Mouse (Mus musculus) forebrain, embryonic 10.5 days (tissue): ENCODE measurements at regions not wholly inside any gene's neighbourhood (a gene's known extent, or its start where the extent isn't known, plus 50 kb on each side); places are given as distances from the start of the nearest gene placed in this dataset.
A peak's percentile ranks its signal among the peaks of the same experiment; 100 is the strongest.

Source experiments
- DNase-seq: peaks from one replicate; pipeline ENCODE4 v3.0.0-alpha.2; 2017; ENCODE audit warnings: low spot score; ENCODE audit errors: extremely low spot score
- H3K27ac ChIP-seq: fragments of 300-500 bp; sonication (generic); 2 replicates; pipeline ENCODE4 v1.5.1; 2016; ENCODE audit warnings: mild to moderate bottlenecking
- H3K27me3 ChIP-seq: fragments of 300-500 bp; sonication (generic); 2 replicates; pipeline ENCODE4 v1.6.1; 2016; ENCODE audit warnings: mild to moderate bottlenecking; ENCODE audit not compliant: poor library complexity, severe bottlenecking
- H3K36me3 ChIP-seq: fragments of 300-500 bp; sonication (generic); replicated peaks from 2 replicates; pipeline ENCODE4 v1.6.1; 2016; ENCODE audit warnings: mild to moderate bottlenecking, moderate library complexity
- H3K4me1 ChIP-seq: fragments of 300-500 bp; sonication (generic); 2 replicates; pipeline ENCODE4 v1.6.1; 2016
- H3K4me3 ChIP-seq: fragments of 300-500 bp; sonication (generic); 2 replicates; pipeline ENCODE4 v1.5.1; 2016; ENCODE audit warnings: mild to moderate bottlenecking, moderate library complexity
- H3K9me3 ChIP-seq: fragments of 300-500 bp; sonication (generic); 2 replicates; pipeline ENCODE4 v1.6.1; 2016; ENCODE audit warnings: mild to moderate bottlenecking, moderate library complexity
- WGBS: fragments of 180-500 bp; shearing (Covaris S2); methylation state at CpG from one replicate; pipeline ENCODE4 v1.1.7; 2016; 5-methylcytosine and 5-hydroxymethylcytosine counted together

GRCm38 (mm10) chr13:15802043-15802795 is 209.4 kb upstream of the Inhba start:
- Histone ChIP-seq H3K4me3 (no peak overlapping the region), H3K36me3 (no peaks in the 10 kb centered on the region), H3K27ac (no peak overlapping the region), H3K27me3 (no peaks in the 10 kb centered on the region), H3K9me3 (no peaks in the 10 kb centered on the region), H3K4me1 (peaks cover 7% of the 10 kb centered on the region)
- peak; percentile 23 for DNase-seq
- 64% methylated on average over 16 of the region's 16 CpGs for WGBS

GRCm38 (mm10) chr13:15803965-15804364 is 207.7 kb upstream of the Inhba start:
- H3K36me3 ChIP-seq = no peaks in the 10 kb centered on the region
- no peak for DNase-seq
- no peaks in the 10 kb centered on the region for H3K27me3 ChIP-seq
- no peak overlapping the region for H3K4me3 ChIP-seq
- H3K9me3 ChIP-seq = no peaks in the 10 kb centered on the region
- peaks cover 7% of the 10 kb centered on the region for H3K4me1 ChIP-seq
- 82% methylated on average over 1 of the region's 1 CpGs for WGBS
- H3K27ac ChIP-seq = no peak overlapping the region

- Histone ChIP-seq H3K36me3 (no peaks in the 10 kb centered on the region), H3K27ac (no peak overlapping the region), H3K4me3 (no peak overlapping the region), H3K4me1 (peaks cover 6% of the 10 kb centered on the region), H3K9me3 (no peaks in the 10 kb centered on the region), H3K27me3 (no peaks in the 10 kb centered on the region)
- DNase-seq = no peak
- 92% methylated on average over 4 of the region's 4 CpGs for WGBS
Observed at GRCm38 (mm10) chr13:15806925-15807324, 204.7 kb upstream of the Inhba start.

GRCm38 (mm10) chr13:15822261-15822850 is 189.3 kb upstream of the Inhba start:
- no peak overlapping the region for H3K4me3 ChIP-seq
- 33% methylated on average over 1 of the region's 1 CpGs for WGBS

GRCm38 (mm10) chr13:15845806-15846205 is 165.8 kb upstream of the Inhba start:
- no peak overlapping the region for H3K27ac ChIP-seq
- no peak for DNase-seq
- peaks cover 10% of the 10 kb centered on the region for H3K4me1 ChIP-seq

More at GRCm38 (mm10) chr13:15822261-15822850, 189.3 kb upstream of the Inhba start:
- no peaks in the 10 kb centered on the region for H3K27me3 ChIP-seq
- H3K36me3 ChIP-seq = no peaks in the 10 kb centered on the region
- H3K9me3 ChIP-seq = no peaks in the 10 kb centered on the region
- no peak overlapping the region for H3K27ac ChIP-seq
- DNase-seq = no peak
- no peaks in the 10 kb centered on the region for H3K4me1 ChIP-seq

GRCm38 (mm10) chr13:15848017-15848416 is 163.6 kb upstream of the Inhba start:
- WGBS = 89% methylated on average over 5 of the region's 5 CpGs
- H3K27ac ChIP-seq = no peak overlapping the region
- no peak overlapping the region for H3K4me3 ChIP-seq
- no peak for DNase-seq
- H3K36me3 ChIP-seq = no peaks in the 10 kb centered on the region
- peaks cover 10% of the 10 kb centered on the region for H3K4me1 ChIP-seq
- no peaks in the 10 kb centered on the region for H3K9me3 ChIP-seq
- H3K27me3 ChIP-seq = no peaks in the 10 kb centered on the region

More at GRCm38 (mm10) chr13:15845806-15846205, 165.8 kb upstream of the Inhba start:
- H3K4me3 ChIP-seq = no peak overlapping the region
- no peaks in the 10 kb centered on the region for H3K27me3 ChIP-seq
- no peaks in the 10 kb centered on the region for H3K9me3 ChIP-seq
- H3K36me3 ChIP-seq = no peaks in the 10 kb centered on the region

GRCm38 (mm10) chr13:15849129-15849528 is 162.5 kb upstream of the Inhba start:
- peaks cover 10% of the 10 kb centered on the region for H3K4me1 ChIP-seq
- no peaks in the 10 kb centered on the region for H3K27me3 ChIP-seq
- WGBS = 76% methylated on average over 3 of the region's 3 CpGs
- H3K4me3 ChIP-seq = no peak overlapping the region
- no peak for DNase-seq
- H3K36me3 ChIP-seq = no peaks in the 10 kb centered on the region
- no peak overlapping the region for H3K27ac ChIP-seq
- no peaks in the 10 kb centered on the region for H3K9me3 ChIP-seq

GRCm38 (mm10) chr13:15850358-15850757 is 161.3 kb upstream of the Inhba start:
- no peak for DNase-seq
- Histone ChIP-seq H3K27ac (no peak overlapping the region), H3K4me1 (peaks cover 10% of the 10 kb centered on the region), H3K36me3 (no peaks in the 10 kb centered on the region), H3K9me3 (no peaks in the 10 kb centered on the region), H3K27me3 (no peaks in the 10 kb centered on the region), H3K4me3 (no peak overlapping the region)
- 82% methylated on average over 2 of the region's 2 CpGs for WGBS

GRCm38 (mm10) chr13:15853022-15853566 is 158.6 kb upstream of the Inhba start:
- Histone ChIP-seq H3K36me3 (no peaks in the 10 kb centered on the region), H3K27me3 (no peaks in the 10 kb centered on the region), H3K27ac (no peak overlapping the region), H3K4me3 (no peak overlapping the region), H3K9me3 (no peaks in the 10 kb centered on the region), H3K4me1 (peaks cover 10% of the 10 kb centered on the region)
- DNase-seq = no peak

GRCm38 (mm10) chr13:15862941-15863340 is 148.7 kb upstream of the Inhba start:
- no peaks in the 10 kb centered on the region for H3K9me3 ChIP-seq
- H3K27ac ChIP-seq = no peak overlapping the region
- H3K36me3 ChIP-seq = no peaks in the 10 kb centered on the region
- no peak overlapping the region for H3K4me3 ChIP-seq
- DNase-seq = no peak
- no peaks in the 10 kb centered on the region for H3K27me3 ChIP-seq
- H3K4me1 ChIP-seq = 0 out of 2 replicates have a peak, but pooled peaks cover 3% of the 10 kb centered on the region

- Histone ChIP-seq H3K27me3 (no peaks in the 10 kb centered on the region), H3K27ac (no peak overlapping the region), H3K4me1 (0 out of 2 replicates have a peak, but pooled peaks cover 3% of the 10 kb centered on the region), H3K36me3 (no peaks in the 10 kb centered on the region), H3K4me3 (no peak overlapping the region), H3K9me3 (no peaks in the 10 kb centered on the region)
- WGBS = 67% methylated on average over 3 of the region's 3 CpGs
- DNase-seq = no peak
Observed at GRCm38 (mm10) chr13:15863344-15863743, 148.3 kb upstream of the Inhba start.

GRCm38 (mm10) chr13:15867046-15867561 is 144.5 kb upstream of the Inhba start:
- Histone ChIP-seq H3K4me3 (no peak overlapping the region), H3K36me3 (no peaks in the 10 kb centered on the region), H3K27ac (no peak overlapping the region), H3K4me1 (0 out of 2 replicates have a peak, but pooled peaks cover 3% of the 10 kb centered on the region), H3K27me3 (no peaks in the 10 kb centered on the region), H3K9me3 (no peaks in the 10 kb centered on the region)
- 63% methylated on average over 5 of the region's 5 CpGs for WGBS
- DNase-seq = no peak

- Histone ChIP-seq H3K27ac (no peak overlapping the region), H3K36me3 (no peaks in the 10 kb centered on the region), H3K27me3 (no peaks in the 10 kb centered on the region), H3K4me3 (no peak overlapping the region), H3K9me3 (no peaks in the 10 kb centered on the region), H3K4me1 (no peaks in the 10 kb centered on the region)
- 86% methylated on average over 2 of the region's 2 CpGs for WGBS
- no peak for DNase-seq
Observed at GRCm38 (mm10) chr13:15877606-15878005, 134.0 kb upstream of the Inhba start.
